Mouse (Mus musculus) frontal cortex, postnatal 25 days (tissue): ENCODE data around the gene Ccdc90b.

Experiments used
- DNase-seq, 2 experiments: peaks; one replicate each; pipeline ENCODE4 v3.0.0; 2022; ENCODE audit warnings: low spot score in 2 of 2

The Ccdc90b gene

GRCm38 (mm10) chr7:92560986-92561876 lies at the start of gene Ccdc90b:
Gene Ccdc90b (plus strand): TSS chr7:92561149.
- peak; percentile 81 to 83 for DNase-seq

- no peak for DNase-seq
Measured at GRCm38 (mm10) chr7:92520397-92520796, 40.6 kb upstream of the Ccdc90b start.

- no peak for DNase-seq
Measured at GRCm38 (mm10) chr7:92520820-92521219, 40.1 kb upstream of the Ccdc90b start.

GRCm38 (mm10) chr7:92529245-92529644 lies 31.7 kb upstream of the Ccdc90b start:
- DNase-seq: no peak

- DNase-seq: no peak
Measured at GRCm38 (mm10) chr7:92532351-92533036, 28.5 kb upstream of the Ccdc90b start.

- DNase-seq: no peak
Measured at GRCm38 (mm10) chr7:92546763-92547162, 14.2 kb upstream of the Ccdc90b start.

GRCm38 (mm10) chr7:92550248-92550989 lies 10.5 kb upstream of the Ccdc90b start:
- no peak for DNase-seq

- DNase-seq: no peak
Measured at GRCm38 (mm10) chr7:92550990-92551392, 10.0 kb upstream of the Ccdc90b start.

GRCm38 (mm10) chr7:92558744-92559143 lies 2.2 kb upstream of the Ccdc90b start:
- no peak for DNase-seq

- no peak for DNase-seq
Measured at GRCm38 (mm10) chr7:92566775-92567174, 5.8 kb downstream of the Ccdc90b start.

- DNase-seq: no peak
Measured at GRCm38 (mm10) chr7:92580491-92581207, 19.7 kb downstream of the Ccdc90b start.

- no peak for DNase-seq
Measured at GRCm38 (mm10) chr7:92583567-92583966, 22.6 kb downstream of the Ccdc90b start.

- no peak for DNase-seq
Measured at GRCm38 (mm10) chr7:92589986-92590385, 29.0 kb downstream of the Ccdc90b start.

GRCm38 (mm10) chr7:92590842-92591241 lies 29.9 kb downstream of the Ccdc90b start:
- no peak for DNase-seq

- DNase-seq: no peak
Measured at GRCm38 (mm10) chr7:92604961-92605360, 44.0 kb downstream of the Ccdc90b start.

GRCm38 (mm10) chr7:92610830-92611229 lies 49.9 kb downstream of the Ccdc90b start:
- no peak for DNase-seq

- DNase-seq: no peak
Measured at GRCm38 (mm10) chr7:92624488-92624887, 63.5 kb downstream of the Ccdc90b start.

- DNase-seq: no peak
Measured at GRCm38 (mm10) chr7:92630167-92630566, 69.2 kb downstream of the Ccdc90b start.
